Mouse (Mus musculus) cerebellum, adult (tissue): ENCODE results near the gene Slco1c1.
"Not testable (repeated sequence)": the region's sequence is repeated elsewhere in the genome, so short reads cannot be mapped to it uniquely, and the experiment has no call there.

ENCODE experiments used
- ATAC-seq: cut with Nextera tagmentation; 2 replicates; pipeline ENCODE4 v1.9.2; 2017; ENCODE audit warnings: mild to moderate bottlenecking, moderate library complexity, mixed read lengths; ENCODE audit not compliant: insufficient number of reproducible peaks, low FRiP score, low TSS enrichment

The Slco1c1 gene

DNA sequence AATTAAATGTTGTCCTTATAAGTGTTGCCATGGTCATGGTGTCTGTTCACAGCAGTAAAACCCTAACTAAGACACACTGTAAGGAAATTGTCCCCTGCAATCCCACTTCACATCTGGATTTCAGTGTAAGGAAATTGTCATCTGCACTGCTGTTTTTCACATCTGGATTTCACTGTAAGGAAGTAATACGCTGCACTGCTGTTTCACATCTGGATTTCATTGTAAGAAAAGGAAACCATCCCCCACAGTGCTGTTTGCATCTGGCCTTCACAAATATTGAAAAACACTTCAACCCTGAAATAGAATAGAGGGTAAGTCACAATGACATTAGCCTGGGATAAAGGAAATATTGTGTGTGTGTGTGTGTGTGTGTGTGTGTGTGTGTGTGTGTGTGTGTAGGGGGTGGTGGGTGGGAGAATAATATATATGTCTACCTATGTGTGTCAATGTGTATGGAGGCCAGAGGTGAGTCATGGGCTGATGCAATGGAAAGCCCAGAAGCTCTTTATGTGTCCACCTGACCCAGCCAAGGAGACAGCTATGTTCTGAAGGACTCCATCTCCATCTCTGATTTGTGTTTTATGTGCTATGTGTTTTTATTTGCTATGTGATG is 60.7 kb downstream of the Slco1c1 start:
- no peak for ATAC-seq

DNA sequence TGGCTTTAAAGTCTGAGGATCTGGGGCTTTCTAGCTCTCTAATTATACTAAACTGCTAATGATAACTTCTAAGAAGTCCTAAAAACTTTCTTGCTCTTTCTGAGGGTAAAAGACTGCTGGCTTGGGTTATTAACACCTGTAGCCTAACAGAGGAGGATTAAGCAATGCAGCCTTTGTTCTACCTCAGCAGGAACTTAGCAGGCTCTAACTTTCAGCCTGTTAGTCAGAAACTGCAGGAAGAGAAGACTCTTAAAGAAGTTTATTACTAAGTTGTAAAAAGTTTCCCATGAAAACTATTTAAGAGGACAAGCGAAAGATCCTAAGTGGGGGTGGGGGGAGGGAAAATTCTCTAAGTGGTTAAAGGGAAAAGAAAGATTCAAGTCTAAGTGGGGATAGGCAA is 65.8 kb downstream of the Slco1c1 start:
- no peak for ATAC-seq

DNA sequence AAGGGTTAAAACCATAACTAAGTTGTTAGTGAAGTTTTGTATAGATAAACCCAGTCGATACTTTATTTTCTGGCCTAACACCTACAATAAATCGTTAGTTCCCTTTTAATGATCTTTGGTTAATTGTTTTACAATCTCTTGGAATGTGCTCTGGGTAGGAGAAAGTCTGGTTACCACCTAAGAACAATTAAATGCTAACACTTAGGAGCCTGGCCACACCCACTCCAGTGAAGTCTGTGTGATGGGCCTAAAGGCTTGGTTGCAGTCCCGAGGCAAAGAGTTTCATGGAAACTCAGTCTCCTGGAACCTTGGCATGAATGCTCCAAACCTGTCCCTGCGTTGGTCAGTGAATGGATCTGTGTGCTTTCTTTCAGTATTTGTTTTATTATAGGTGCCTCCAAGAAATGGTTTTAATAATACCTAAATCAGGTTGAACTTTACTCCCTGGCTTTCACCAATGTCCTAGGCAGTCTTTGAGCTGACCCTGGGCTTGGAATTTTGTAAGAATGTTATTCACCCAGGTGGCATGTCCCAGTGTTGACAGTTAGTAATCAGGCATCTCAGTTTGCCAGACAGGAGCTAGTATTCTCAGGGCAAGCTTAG is 66.5 kb downstream of the Slco1c1 start:
- not testable (repeated sequence) for ATAC-seq

DNA sequence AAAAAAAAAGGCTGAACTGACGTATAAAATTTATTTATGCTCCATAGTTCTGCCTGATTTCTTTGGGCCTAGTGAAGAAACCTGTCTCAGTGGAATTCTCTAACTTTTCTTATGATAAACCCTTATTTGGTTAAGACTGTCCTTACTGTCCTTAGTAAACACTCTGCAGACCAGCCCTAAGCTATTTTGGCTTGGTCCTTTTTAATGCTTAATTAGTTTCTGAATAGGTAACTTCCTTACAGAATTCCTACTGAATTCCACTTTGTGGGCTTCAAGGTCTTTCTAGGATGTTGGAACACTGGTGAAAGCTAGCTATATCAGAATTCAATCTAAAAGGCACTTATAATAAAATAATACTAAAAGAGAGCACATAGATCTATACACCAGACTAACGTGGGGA is 71.9 kb downstream of the Slco1c1 start:
- no peak for ATAC-seq

DNA sequence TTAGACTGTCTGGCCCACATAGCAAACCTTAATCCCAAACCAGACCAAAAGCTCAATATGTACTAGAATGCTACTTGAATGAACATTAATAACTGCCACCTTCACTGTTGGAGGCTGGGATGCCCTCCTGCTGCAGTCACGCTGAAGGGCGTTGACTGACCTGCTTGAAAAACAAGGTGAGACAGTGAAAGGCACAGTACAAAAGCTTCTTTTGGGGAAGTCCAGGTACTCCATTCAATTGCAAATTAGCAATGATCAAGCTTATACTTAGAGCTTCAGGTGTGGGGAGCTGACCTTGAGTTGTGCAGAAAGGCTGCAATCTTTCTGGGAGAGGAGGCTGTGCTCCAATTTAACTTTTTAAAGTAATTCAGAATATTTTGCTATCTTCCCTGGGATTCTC is 72.9 kb downstream of the Slco1c1 start:
- no peak for ATAC-seq

DNA sequence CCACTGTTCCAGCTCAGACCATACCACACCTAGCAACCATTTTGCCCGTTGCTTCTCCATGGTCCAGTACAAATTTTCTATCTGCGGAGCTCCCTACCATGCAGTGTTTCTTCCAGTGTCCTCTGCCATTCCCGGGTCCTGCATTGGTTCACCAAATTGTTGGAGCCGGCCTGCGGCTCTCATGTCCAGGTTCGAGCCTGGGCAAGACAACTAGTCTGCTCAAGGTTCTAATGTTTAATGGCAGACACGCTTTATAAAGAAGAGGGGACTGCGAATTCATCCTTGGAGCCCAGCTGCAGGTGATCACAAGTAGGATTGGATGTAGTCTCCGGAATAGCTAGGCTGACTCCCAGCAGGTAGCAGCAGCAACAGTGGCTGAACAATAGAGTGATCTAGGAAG is 76.8 kb downstream of the Slco1c1 start:
- ATAC-seq = no peak

DNA sequence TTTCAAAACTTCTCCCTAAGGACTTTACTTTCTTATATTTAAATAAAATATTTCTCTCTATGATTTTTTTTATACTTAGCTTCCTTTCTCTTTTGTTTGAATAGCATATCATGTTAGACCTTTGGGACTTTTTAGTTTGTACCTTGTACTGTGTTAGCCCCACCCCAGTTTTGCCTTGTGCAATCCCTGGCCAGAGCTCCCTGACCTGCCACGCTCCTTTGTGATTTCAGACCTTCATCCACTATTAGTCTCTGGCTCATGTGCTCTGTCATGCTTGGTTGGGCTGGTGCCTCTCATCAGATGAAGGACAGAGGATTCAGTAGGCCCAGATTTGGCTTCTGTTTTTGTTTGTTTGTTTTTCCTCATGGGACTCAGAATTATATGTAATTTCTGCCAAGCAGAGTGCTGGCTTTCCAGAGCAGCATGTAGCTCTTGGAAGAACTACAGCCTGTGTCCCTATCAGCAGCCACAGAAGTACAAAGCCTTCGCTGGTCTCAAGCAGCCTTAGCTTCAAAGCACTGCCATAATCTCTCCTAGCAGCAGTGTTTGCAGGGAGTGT is 86.6 kb downstream of the Slco1c1 start:
- ATAC-seq = no peak

DNA sequence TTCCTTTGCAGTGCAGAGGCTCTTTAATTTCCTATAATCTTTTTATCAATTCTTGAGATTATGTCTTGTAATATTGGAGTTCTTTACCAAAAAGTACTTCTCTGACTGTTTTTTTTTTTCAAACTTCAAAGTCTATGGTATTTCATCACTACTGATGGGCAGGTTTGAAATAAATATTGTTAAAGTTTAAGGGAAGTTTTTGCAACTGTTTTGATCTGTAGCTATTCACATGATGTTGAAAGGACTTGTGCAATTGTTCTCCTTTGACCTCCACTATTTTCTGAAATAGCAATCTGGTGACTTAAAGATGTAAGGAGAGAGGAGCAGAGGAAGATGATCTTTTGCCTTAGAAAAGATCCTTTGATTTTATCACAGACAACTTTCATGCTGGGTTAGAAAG is 89.8 kb downstream of the Slco1c1 start:
- no peak for ATAC-seq

DNA sequence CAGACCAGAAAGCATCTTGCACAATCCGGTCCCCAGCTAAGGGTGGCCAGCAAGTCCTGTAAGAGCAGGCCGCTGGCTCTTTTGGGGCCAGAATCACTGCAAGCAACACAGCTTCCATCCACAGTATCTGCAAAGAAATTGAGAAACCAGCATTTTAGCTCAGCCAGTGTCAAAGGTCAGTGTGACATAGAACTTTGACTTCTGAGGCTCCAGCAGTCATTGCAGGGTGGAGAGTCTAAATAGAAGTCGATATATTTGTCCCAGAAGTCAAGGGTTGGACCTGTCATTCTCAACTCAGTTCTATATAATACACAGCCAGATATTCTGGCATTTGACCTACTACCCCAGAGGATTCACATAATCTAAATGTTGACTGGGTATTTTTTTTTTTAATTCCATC is 91.2 kb downstream of the Slco1c1 start:
- no peak for ATAC-seq
